Mouse (Mus musculus) Patski (cell line): ENCODE results near the gene Khdc1c. TPM values are rescaled to one million over a fixed set of nuclear protein-coding genes. Genes with fewer than 3 reads are reported as not detected.
"Not testable (repeated sequence)": the region's sequence is repeated elsewhere in the genome, so short reads cannot be mapped to it uniquely, and the experiment has no call there.

Experiments
- ATAC-seq: fragments of 100-300 bp; one replicate; pipeline ENCODE4 v1.8.0; 2021
- CTCF ChIA-PET: fragments of 350-600 bp; sonication (Branson Sonifier 250); formaldehyde crosslinking; loops from one replicate; lab custom pipeline; 2022; ENCODE audit warnings: inconsistent platforms; lab: Charles Lee
- POLR2A ChIA-PET: fragments of 350-600 bp; sonication (Branson Sonifier 250); formaldehyde crosslinking; loops from one replicate; lab custom pipeline; 2022; ENCODE audit warnings: antibody characterized with exemption, inconsistent platforms; lab: Charles Lee
- DNase-seq: peaks from one replicate; pipeline ENCODE4 v3.0.0-alpha.2; 2011; ENCODE audit warnings: low read depth, low spot score
- H3K27me3 ChIP-seq: fragments of 371-371 bp; one replicate; pipeline ENCODE4 v1.5.1; 2021
- CTCF ChIP-seq: fragments of 100-300 bp; IDR thresholded peaks from one replicate; pipeline ENCODE4 v1.5.1; 2021
- in situ Hi-C: fragments of 300-500 bp; cut with MboI; formaldehyde crosslinking; loops from 3 replicates; pipeline ENCODE4 v1.11.1; 2018; ENCODE audit warnings: low pct_unique_long_range_greater_than_20kb, mixed read lengths
- polyA plus RNA-seq: library from polyadenylated mRNA; unstranded; gene quantifications from one replicate; pipeline ENCODE4 v1.2.3, GENCODE M21; 2021

The Khdc1c gene
- polyA plus RNA-seq: not detected

- DNase-seq, H3K27me3 ChIP-seq, POLR2A ChIA-PET, in situ Hi-C loops, CTCF ChIA-PET, ATAC-seq: not testable (repeated sequence)
Observed at GRCm38 (mm10) chr1:21368031-21368430, at the start of gene Khdc1c. Gene Khdc1c (plus strand): TSS chr1:21368331.

GRCm38 (mm10) chr1:21320271-21320670, 47.9 kb upstream of the Khdc1c start:
- H3K27me3 ChIP-seq: peaks cover 10% of the 10 kb centered on the region
- CTCF ChIA-PET, DNase-seq, POLR2A ChIA-PET, in situ Hi-C loops, ATAC-seq: not testable (repeated sequence)

GRCm38 (mm10) chr1:21321656-21322055, 46.5 kb upstream of the Khdc1c start:
- ChIA-PET POLR2A (no interaction called here), CTCF (no interaction called here)
- in situ Hi-C loops: no loop called here
- peaks cover 10% of the 10 kb centered on the region for H3K27me3 ChIP-seq
- DNase-seq: no peak
- TF ChIP-seq CTCF: no peak
- ATAC-seq: no peak

- ATAC-seq (no peak), DNase-seq (no peak)
- peaks cover 10% of the 10 kb centered on the region for H3K27me3 ChIP-seq
- ChIA-PET CTCF (no interaction called here), POLR2A (no interaction called here)
- in situ Hi-C loops: no loop called here
- no peak for TF ChIP-seq CTCF
Observed at GRCm38 (mm10) chr1:21323996-21324574, 44.0 kb upstream of the Khdc1c start.

- TF ChIP-seq CTCF: no peak
- DNase-seq (no peak), ATAC-seq (no peak)
- CTCF ChIA-PET: no interaction called here
- in situ Hi-C loops: no loop called here
- POLR2A ChIA-PET: no interaction called here
- peaks cover 9% of the 10 kb centered on the region for H3K27me3 ChIP-seq
Observed at GRCm38 (mm10) chr1:21324633-21325032, 43.5 kb upstream of the Khdc1c start.

GRCm38 (mm10) chr1:21326733-21327132, 41.4 kb upstream of the Khdc1c start:
- ATAC-seq: no peak
- in situ Hi-C loops: no loop called here

GRCm38 (mm10) chr1:21331161-21331560, 37.0 kb upstream of the Khdc1c start:
- ATAC-seq, in situ Hi-C loops, POLR2A ChIA-PET, CTCF ChIA-PET, DNase-seq: not testable (repeated sequence)
- H3K27me3 ChIP-seq: peaks cover 11% of the 10 kb centered on the region

More at GRCm38 (mm10) chr1:21326733-21327132, 41.4 kb upstream of the Khdc1c start:
- peaks cover 7% of the 10 kb centered on the region for H3K27me3 ChIP-seq
- no peak for TF ChIP-seq CTCF
- no peak for DNase-seq
- POLR2A ChIA-PET: no interaction called here
- CTCF ChIA-PET: no interaction called here

- in situ Hi-C loops: no loop called here
- POLR2A ChIA-PET: interaction anchor here (0.9 kb wide), 1 partner anchor 9 kb away, joined by 3 read pairs; no protein-coding TSS in a partner anchor
- no peak for TF ChIP-seq CTCF
- CTCF ChIA-PET: no interaction called here
- no peak for DNase-seq
- H3K27me3 ChIP-seq: peaks cover 6% of the 10 kb centered on the region
- ATAC-seq: no peak
Observed at GRCm38 (mm10) chr1:21333222-21333973, 34.7 kb upstream of the Khdc1c start.

GRCm38 (mm10) chr1:21335836-21336235, 32.3 kb upstream of the Khdc1c start:
- in situ Hi-C loops: no loop called here
- no peak for TF ChIP-seq CTCF
- POLR2A ChIA-PET: no interaction called here
- H3K27me3 ChIP-seq: peaks cover 3% of the 10 kb centered on the region
- ATAC-seq: no peak
- DNase-seq: no peak
- CTCF ChIA-PET: no interaction called here

GRCm38 (mm10) chr1:21340745-21341144, 27.4 kb upstream of the Khdc1c start:
- ChIA-PET POLR2A (no interaction called here), CTCF (no interaction called here)
- no peaks in the 10 kb centered on the region for H3K27me3 ChIP-seq
- DNase-seq: no peak
- no peak for ATAC-seq
- in situ Hi-C loops: no loop called here
- no peak for TF ChIP-seq CTCF

GRCm38 (mm10) chr1:21344253-21344652, 23.9 kb upstream of the Khdc1c start:
- ChIA-PET CTCF (interaction anchor here (1.2 kb wide), 1 partner anchor 15 kb away, joined by 4 read pairs; no protein-coding TSS in a partner anchor), POLR2A (no interaction called here)
- no peaks in the 10 kb centered on the region for H3K27me3 ChIP-seq
- DNase-seq: no peak
- in situ Hi-C loops: no loop called here
- peak; percentile 67 for ATAC-seq
- peak; percentile 75 for TF ChIP-seq CTCF

- DNase-seq, POLR2A ChIA-PET, ATAC-seq, in situ Hi-C loops, H3K27me3 ChIP-seq: not testable (repeated sequence)
- CTCF ChIA-PET: interaction anchor here (1.5 kb wide), 1 partner anchor 178 kb away, joined by 5 read pairs; no protein-coding TSS in a partner anchor
Observed at GRCm38 (mm10) chr1:21344752-21345151, 23.4 kb upstream of the Khdc1c start.
